Mouse (Mus musculus) heart, embryonic 16.5 days (tissue): ENCODE data around the gene Vmn1r173. TPM values are rescaled to one million over a fixed set of nuclear protein-coding genes. Genes with fewer than 3 reads are reported as not detected.
"Not testable (repeated sequence)": the region's sequence is repeated elsewhere in the genome, so short reads cannot be mapped to it uniquely, and the experiment has no call there.

ENCODE experiments used
- ATAC-seq: fragments of 200-750 bp; cut with Nextera tagmentation; replicated peaks from 2 replicates; pipeline ENCODE4 v1.8.0; 2017; ENCODE audit warnings: moderate number of reproducible peaks; ENCODE audit not compliant: insufficient read depth, low FRiP score; ENCODE audit errors: extremely low read depth
- H3K27ac ChIP-seq: fragments of 300-500 bp; sonication (generic); 2 replicates; pipeline ENCODE4 v1.5.1; 2014; ENCODE audit warnings: mild to moderate bottlenecking, low read length, control low read depth, moderate library complexity
- H3K27me3 ChIP-seq: fragments of 300-500 bp; sonication (generic); 2 replicates; pipeline ENCODE4 v1.6.1; 2014; ENCODE audit warnings: low read length, mixed read lengths; ENCODE audit not compliant: control insufficient read depth, insufficient read depth
- H3K36me3 ChIP-seq: fragments of 300-500 bp; sonication (generic); 2 replicates; pipeline ENCODE4 v1.6.1; 2014; ENCODE audit not compliant: control insufficient read depth, insufficient read depth
- H3K4me1 ChIP-seq: fragments of 300-500 bp; sonication (generic); 2 replicates; pipeline ENCODE4 v1.6.1; 2014; ENCODE audit warnings: low read length, mixed read lengths; ENCODE audit not compliant: control insufficient read depth, insufficient read depth
- H3K4me2 ChIP-seq: fragments of 300-500 bp; sonication (generic); 2 replicates; pipeline ENCODE4 v1.6.1; 2014; ENCODE audit warnings: low read depth, mild to moderate bottlenecking, control low read depth, low read length
- H3K4me3 ChIP-seq: fragments of 300-500 bp; sonication (generic); 2 replicates; pipeline ENCODE4 v1.5.1; 2014; ENCODE audit warnings: mild to moderate bottlenecking, control low read depth, low read length
- H3K9ac ChIP-seq: fragments of 300-500 bp; sonication (generic); 2 replicates; pipeline ENCODE4 v1.6.1; 2014; ENCODE audit warnings: low read length, control low read depth
- H3K9me3 ChIP-seq: fragments of 300-500 bp; sonication (generic); replicated peaks from 2 replicates; pipeline ENCODE4 v1.6.1; 2016; ENCODE audit warnings: low read length; ENCODE audit not compliant: control insufficient read depth
- WGBS: fragments of 180-500 bp; shearing (Covaris S2); extraction: QIAGEN DNeasy Blood & Tissue Kit; methylation state at CpG from one replicate; pipeline ENCODE4 v1.1.7; 2014; 5-methylcytosine and 5-hydroxymethylcytosine counted together
- polyA plus RNA-seq: library from polyadenylated mRNA; unstranded; fragments of >200 nt; fragmentation: Nextera tagmentation; extraction: Ambion mirVana; gene quantifications from 2 replicates; pipeline ENCODE4 v1.2.1, GENCODE M21; 2015

Gene Vmn1r173
- not detected in 2 replicates for polyA plus RNA-seq

- not testable (repeated sequence) for H3K36me3 ChIP-seq, H3K9me3 ChIP-seq, H3K4me3 ChIP-seq, H3K4me2 ChIP-seq, ATAC-seq, H3K4me1 ChIP-seq, H3K9ac ChIP-seq, H3K27ac ChIP-seq, H3K27me3 ChIP-seq
- WGBS = 35% methylated on average over 1 of the region's 1 CpGs
Observed at GRCm38 (mm10) chr7:23700403-23700802, at the start of gene Vmn1r173. TSS of gene Vmn1r173 (plus strand) at chr7:23700703.

- no peak for ATAC-seq
- WGBS = 66% methylated on average over 2 of the region's 2 CpGs
- Histone ChIP-seq H3K9me3 (no peaks in the 10 kb centered on the region), H3K4me1 (no peaks in the 10 kb centered on the region), H3K4me2 (no peak within 1 kb of the TSS), H3K4me3 (no peak within 1 kb of the TSS), H3K36me3 (no peaks in the 10 kb centered on the region), H3K9ac (no peak within 1 kb of the TSS), H3K27ac (no peak within 1 kb of the TSS), H3K27me3 (no peaks in the 10 kb centered on the region)
Observed at GRCm38 (mm10) chr7:23658016-23658415, 42.5 kb upstream of the Vmn1r173 start, which contains the start of gene Vmn1r172. TSS of gene Vmn1r172 (plus strand) at chr7:23658316.

- not testable (repeated sequence) for H3K9ac ChIP-seq, H3K27me3 ChIP-seq, ATAC-seq, H3K9me3 ChIP-seq, H3K27ac ChIP-seq, H3K4me2 ChIP-seq, H3K4me1 ChIP-seq, H3K4me3 ChIP-seq, H3K36me3 ChIP-seq
- 42% methylated on average over 1 of the region's 1 CpGs for WGBS
Observed at GRCm38 (mm10) chr7:23751970-23752369, 51.5 kb downstream of the Vmn1r173 start, which contains the start of gene Vmn1r174. TSS of gene Vmn1r174 (plus strand) at chr7:23752270.

Other genes starting within 250 kb of the Vmn1r173 start
- not detected in 2 replicates for gene Vmn1r167, start 193.5 kb upstream of the Vmn1r173 start, polyA plus RNA-seq
- gene Vmn1r168, start 161.0 kb upstream of the Vmn1r173 start, polyA plus RNA-seq = not detected in 2 replicates
- not detected in 2 replicates for gene Vmn1r169, start 125.2 kb upstream of the Vmn1r173 start, polyA plus RNA-seq
- gene Vmn1r170, start 94.5 kb upstream of the Vmn1r173 start, polyA plus RNA-seq = not detected in 2 replicates
- not detected in 2 replicates for gene Vmn1r171, start 70.0 kb upstream of the Vmn1r173 start, polyA plus RNA-seq
- gene Vmn1r172, start 42.4 kb upstream of the Vmn1r173 start, polyA plus RNA-seq = not detected in 2 replicates
- not detected in 2 replicates for gene Vmn1r174, start 51.6 kb downstream of the Vmn1r173 start, polyA plus RNA-seq
- gene Vmn1r175, start 109.9 kb downstream of the Vmn1r173 start, polyA plus RNA-seq = not detected in 2 replicates
- gene Vmn1r176, start 136.7 kb downstream of the Vmn1r173 start, polyA plus RNA-seq = not detected in 2 replicates
- gene Vmn1r177, start 165.7 kb downstream of the Vmn1r173 start, polyA plus RNA-seq = not detected in 2 replicates
- not detected in 2 replicates for gene Vmn1r178, start 191.3 kb downstream of the Vmn1r173 start, polyA plus RNA-seq
- gene Vmn1r179, start 226.3 kb downstream of the Vmn1r173 start, polyA plus RNA-seq = not detected in 2 replicates
- gene Vmn1r180, start 249.9 kb downstream of the Vmn1r173 start, polyA plus RNA-seq = not detected in 2 replicates